Mouse (Mus musculus) limb, embryonic 12.5 days (tissue): Measurements from ENCODE around the gene Bcl10. TPM values are rescaled to one million over a fixed set of nuclear protein-coding genes. Genes with fewer than 3 reads are reported as not detected.
"Not testable (repeated sequence)": the region's sequence is repeated elsewhere in the genome, so short reads cannot be mapped to it uniquely, and the experiment has no call there.

Source experiments
- ATAC-seq: fragments of 200-750 bp; cut with Nextera tagmentation; 2 replicates; pipeline ENCODE4 v1.8.0; 2017; ENCODE audit warnings: low read depth, moderate TSS enrichment; ENCODE audit not compliant: insufficient number of reproducible peaks, insufficient read depth, low FRiP score, low TSS enrichment
- H3K27ac ChIP-seq: fragments of 300-500 bp; sonication (generic); 2 replicates; pipeline ENCODE4 v1.5.1; 2016; ENCODE audit warnings: mild to moderate bottlenecking, moderate library complexity
- H3K27me3 ChIP-seq: fragments of 300-500 bp; sonication (generic); 2 replicates; pipeline ENCODE4 v1.6.1; 2016; ENCODE audit warnings: mild to moderate bottlenecking, moderate library complexity
- H3K36me3 ChIP-seq: fragments of 300-500 bp; sonication (generic); 2 replicates; pipeline ENCODE4 v1.6.1; 2016; ENCODE audit warnings: mild to moderate bottlenecking, moderate library complexity
- H3K4me1 ChIP-seq: fragments of 300-500 bp; sonication (generic); replicated peaks from 2 replicates; pipeline ENCODE4 v1.6.1; 2016
- H3K4me2 ChIP-seq: fragments of 300-500 bp; sonication (generic); 2 replicates; pipeline ENCODE4 v1.6.1; 2016; ENCODE audit warnings: mild to moderate bottlenecking, moderate library complexity
- H3K4me3 ChIP-seq: fragments of 300-500 bp; sonication (generic); replicated peaks from 2 replicates; pipeline ENCODE4 v1.5.1; 2016; ENCODE audit warnings: mild to moderate bottlenecking
- H3K9ac ChIP-seq: fragments of 300-500 bp; sonication (generic); replicated peaks from 2 replicates; pipeline ENCODE4 v1.6.1; 2016; ENCODE audit warnings: mild to moderate bottlenecking, moderate library complexity
- H3K9me3 ChIP-seq: fragments of 300-500 bp; sonication (generic); 2 replicates; pipeline ENCODE4 v1.6.1; 2016; ENCODE audit warnings: mild to moderate bottlenecking, moderate library complexity
- WGBS: fragments of 180-500 bp; shearing (Covaris S2); methylation state at CpG from one replicate; pipeline ENCODE4 v1.1.7; 2016; 5-methylcytosine and 5-hydroxymethylcytosine counted together
- polyA plus RNA-seq: library from polyadenylated mRNA; unstranded; fragments of >200 nt; fragmentation: Nextera tagmentation; extraction: Ambion mirVana; gene quantifications from 2 replicates; pipeline ENCODE4 v1.2.1, GENCODE M21; 2016

The Bcl10 gene
- polyA plus RNA-seq, 1 experiment from 2014 or later: 54.6 TPM

DNA sequence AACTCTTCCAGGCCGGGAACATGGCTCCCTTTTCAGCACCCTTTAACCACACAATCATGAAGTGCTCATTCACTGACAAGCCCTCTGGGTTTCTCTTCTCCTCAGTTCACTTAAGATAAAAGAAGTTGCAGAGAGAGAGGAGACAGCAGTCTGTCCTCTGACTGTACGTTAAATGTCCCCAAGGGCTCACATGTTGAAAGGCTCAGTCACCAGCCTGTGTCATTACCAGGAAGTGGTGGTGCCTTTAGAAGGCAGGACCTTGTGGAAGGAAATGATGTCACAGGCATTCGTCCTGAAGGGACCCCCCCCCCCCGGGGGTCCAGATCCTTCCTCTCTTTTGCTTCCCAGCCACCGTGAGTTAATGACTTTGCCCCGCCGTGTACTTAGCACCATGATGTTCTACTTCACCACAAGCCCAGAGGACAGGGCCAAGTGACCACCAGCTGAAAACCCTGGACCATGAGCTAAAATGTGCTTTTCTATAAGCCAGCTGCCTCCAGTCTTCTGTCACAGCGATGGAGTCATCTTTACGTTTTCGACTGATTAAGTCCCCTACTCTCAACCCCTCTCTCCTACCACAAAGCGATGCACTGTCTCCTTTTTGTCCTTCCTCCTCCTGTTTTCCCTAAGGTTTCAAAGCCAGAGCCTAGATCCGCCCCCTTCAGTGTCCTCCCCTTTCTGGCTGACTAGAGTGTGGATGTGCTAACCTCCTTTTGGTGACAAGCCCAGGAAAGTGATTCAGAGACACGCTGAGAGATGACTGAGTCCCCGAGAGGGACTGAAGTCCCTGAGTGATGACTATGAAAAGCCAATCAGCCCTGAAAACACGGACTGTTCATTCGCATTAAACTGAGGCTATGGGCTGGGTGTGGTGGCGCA is 28.9 kb downstream of the Bcl10 start:
- Histone ChIP-seq H3K9me3 (no peaks in the 10 kb centered on the region), H3K36me3 (no peaks in the 10 kb centered on the region), H3K9ac (no peak overlapping the region), H3K27me3 (no peaks in the 10 kb centered on the region; the same call in 1 of the 2 replicates), H3K27ac (no peak overlapping the region), H3K4me3 (no peak overlapping the region), H3K4me2 (no peak overlapping the region), H3K4me1 (peaks cover 7% of the 10 kb centered on the region)
- ATAC-seq: no peak; the same call in 1 of the 2 replicates
- 75% methylated on average over 17 of the region's 17 CpGs for WGBS

DNA sequence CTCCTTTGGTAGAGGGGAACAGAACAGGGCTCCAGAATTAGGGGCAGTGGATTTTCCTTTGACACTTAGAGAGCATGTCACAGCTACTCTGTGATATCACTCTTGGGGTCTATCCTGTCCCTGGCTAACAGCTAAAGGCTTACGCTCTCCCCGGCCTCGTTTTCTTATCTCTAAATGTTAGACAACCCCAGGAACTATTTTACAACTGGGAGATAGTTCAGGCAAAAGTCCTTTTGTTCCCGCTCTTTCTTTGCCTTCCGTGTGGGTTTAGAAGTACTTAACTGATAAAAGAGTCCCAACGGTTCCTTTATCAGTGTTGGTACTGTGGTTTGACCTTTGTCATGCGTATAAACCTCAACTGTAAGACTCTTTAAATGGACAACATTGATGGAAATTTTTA is 30.3 kb downstream of the Bcl10 start:
- no peak overlapping the region for H3K9ac ChIP-seq
- H3K4me1 ChIP-seq: peaks cover 7% of the 10 kb centered on the region; the same call in 1 of the 2 replicates
- ATAC-seq: no peak
- H3K36me3 ChIP-seq: no peaks in the 10 kb centered on the region
- no peaks in the 10 kb centered on the region; the same call in 1 of the 2 replicates for H3K27me3 ChIP-seq
- H3K4me3 ChIP-seq: no peak overlapping the region
- no peak overlapping the region for H3K4me2 ChIP-seq
- no peak overlapping the region for H3K27ac ChIP-seq
- H3K9me3 ChIP-seq: 0 out of 2 replicates have a peak, but pooled peaks cover 2% of the 10 kb centered on the region
- WGBS: 87% methylated on average over 7 of the region's 7 CpGs

DNA sequence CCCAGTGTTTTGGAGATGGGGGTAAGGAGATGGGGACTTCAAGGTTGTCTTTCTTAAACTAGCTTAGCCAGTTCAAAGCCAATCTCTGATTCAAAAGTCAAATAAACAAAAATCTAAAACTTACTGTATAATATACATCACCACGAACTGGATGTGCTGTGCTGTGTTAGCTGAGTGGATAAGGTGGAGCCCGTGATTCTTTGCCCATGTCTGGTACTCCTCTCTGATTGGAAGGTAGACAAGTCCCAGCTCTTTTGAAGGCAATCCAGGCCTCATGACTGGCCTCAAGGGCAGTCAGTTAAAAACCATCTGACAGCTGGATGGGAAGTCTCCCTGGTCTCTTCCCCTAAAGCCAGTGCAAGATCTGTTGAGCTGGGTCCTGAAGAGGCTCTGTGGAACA is 30.8 kb downstream of the Bcl10 start:
- Histone ChIP-seq H3K4me1 (peaks cover 7% of the 10 kb centered on the region; the same call in 1 of the 2 replicates), H3K4me3 (no peak overlapping the region)
- 89% methylated on average over 2 of the region's 2 CpGs for WGBS

DNA sequence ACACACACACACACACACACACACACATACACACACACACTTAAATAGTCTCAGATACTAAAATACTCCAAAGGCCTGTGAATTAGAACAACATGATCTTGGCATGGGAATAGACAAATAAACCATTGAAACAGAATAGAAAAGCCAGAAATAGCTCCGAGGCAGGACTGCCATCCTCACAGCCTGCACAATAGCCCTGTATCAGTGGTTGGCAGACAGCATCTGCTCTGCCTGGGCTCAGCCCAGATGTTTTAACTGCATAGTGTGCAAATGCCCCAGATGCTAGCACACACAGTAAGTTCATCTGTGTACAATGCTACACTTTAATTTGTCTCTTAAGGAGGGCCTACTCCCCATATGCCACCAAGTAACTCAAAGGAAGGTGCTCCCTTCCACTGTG is 37.2 kb downstream of the Bcl10 start:
- 85% methylated on average over 1 of the region's 1 CpGs for WGBS
- H3K27me3 ChIP-seq: peaks cover 34% of the 10 kb centered on the region
- no peak overlapping the region for H3K9ac ChIP-seq
- H3K9me3 ChIP-seq: peaks cover 9% of the 10 kb centered on the region; the same call in 1 of the 2 replicates
- H3K27ac ChIP-seq: no peak overlapping the region
- H3K4me2 ChIP-seq: no peak overlapping the region
- no peaks in the 10 kb centered on the region for H3K36me3 ChIP-seq
- H3K4me1 ChIP-seq: peaks cover 26% of the 10 kb centered on the region
- H3K4me3 ChIP-seq: no peak overlapping the region
- ATAC-seq: no peak

More for the DNA sequence above, 30.8 kb downstream of the Bcl10 start:
- H3K27me3 ChIP-seq: no peaks in the 10 kb centered on the region; the same call in 1 of the 2 replicates
- H3K4me2 ChIP-seq: no peak overlapping the region
- no peak overlapping the region for H3K27ac ChIP-seq
- ATAC-seq: no peak
- peaks cover 7% of the 10 kb centered on the region; the same call in 1 of the 2 replicates for H3K9me3 ChIP-seq
- no peaks in the 10 kb centered on the region for H3K36me3 ChIP-seq
- no peak overlapping the region for H3K9ac ChIP-seq

DNA sequence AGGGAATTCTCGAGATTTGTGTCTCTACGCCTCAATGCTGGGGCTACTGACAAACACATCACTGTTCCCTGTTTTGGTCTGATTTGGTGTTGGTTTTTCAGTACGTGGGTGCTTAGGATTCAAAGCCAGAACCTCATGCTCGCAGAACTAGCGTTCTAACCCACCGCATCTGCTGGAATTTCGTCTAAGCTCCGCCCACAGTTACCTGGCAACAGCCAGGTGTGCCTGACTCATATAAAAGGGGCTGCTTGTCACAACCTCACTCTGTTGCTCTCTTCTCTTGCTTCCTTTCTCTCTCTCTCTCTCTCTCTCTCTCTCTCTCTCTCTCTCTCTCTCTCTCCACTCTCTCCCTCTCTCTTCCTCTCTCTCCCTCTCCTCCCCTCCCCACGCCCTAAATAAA is 39.8 kb downstream of the Bcl10 start:
- Histone ChIP-seq H3K9me3 (peaks cover 9% of the 10 kb centered on the region; the same call in 1 of the 2 replicates), H3K4me3 (no peak overlapping the region), H3K9ac (no peak overlapping the region), H3K36me3 (no peaks in the 10 kb centered on the region), H3K4me2 (peak overlapping the region; percentile 42), H3K27me3 (peaks cover 40% of the 10 kb centered on the region), H3K27ac (no peak overlapping the region), H3K4me1 (peaks cover 31% of the 10 kb centered on the region)
- WGBS: 10% methylated on average over 9 of the region's 9 CpGs
- no peak for ATAC-seq

DNA sequence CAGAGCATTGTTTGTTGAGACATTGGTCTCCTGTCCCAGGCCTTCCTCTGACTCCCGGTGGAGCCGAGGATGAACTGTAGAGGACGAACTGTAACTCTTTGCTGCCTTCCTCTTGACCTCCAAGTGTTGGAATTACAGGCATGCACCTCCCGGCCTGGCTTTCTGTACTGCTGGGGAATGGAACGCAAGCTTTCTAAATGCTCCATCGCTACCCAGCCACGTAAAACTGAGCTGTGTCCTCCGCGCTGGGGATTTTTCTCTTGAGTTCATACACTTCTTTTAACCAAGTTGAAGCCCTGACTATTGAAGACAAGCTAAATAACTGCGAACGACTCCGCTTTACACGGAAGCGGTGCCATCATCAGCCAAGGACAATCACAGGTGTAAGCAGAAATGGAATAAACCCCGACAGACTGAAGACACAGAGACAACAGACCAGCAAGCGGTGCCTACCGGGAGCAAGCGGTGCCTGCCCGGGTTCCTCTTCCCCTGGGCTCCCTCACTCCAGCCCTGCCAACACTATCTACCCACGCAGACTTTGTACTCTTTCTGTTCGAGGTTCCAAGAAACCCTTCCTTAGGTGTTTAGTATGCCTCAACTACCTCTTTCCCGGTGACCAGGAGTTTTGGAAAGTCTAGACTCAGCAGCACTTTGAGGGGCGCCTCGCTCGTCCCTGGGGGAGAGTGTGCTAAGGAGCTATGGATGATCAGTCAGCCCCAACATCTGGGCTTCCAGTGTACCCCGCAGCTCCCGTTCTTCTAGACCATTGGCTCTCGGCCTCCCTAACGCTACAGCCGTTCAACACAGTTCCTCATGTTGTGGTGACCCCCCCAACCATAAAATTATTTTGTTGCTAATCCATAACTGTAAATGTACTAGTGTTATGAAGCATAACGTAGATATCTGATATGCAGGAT is 40.8 kb downstream of the Bcl10 start:
- Histone ChIP-seq H3K4me1 (peaks cover 31% of the 10 kb centered on the region), H3K4me2 (peak overlapping the region; percentile 42), H3K36me3 (no peaks in the 10 kb centered on the region), H3K27me3 (peaks cover 40% of the 10 kb centered on the region), H3K9me3 (peaks cover 3% of the 10 kb centered on the region; the same call in 1 of the 2 replicates), H3K27ac (no peak overlapping the region; the same call in 1 of the 2 replicates), H3K9ac (0 out of 2 replicates have a peak overlapping the region, but pooled peaks have one; percentile 27), H3K4me3 (peak overlapping the region; percentile 6)
- ATAC-seq: no peak
- WGBS: 18% methylated on average over 31 of the region's 31 CpGs

DNA sequence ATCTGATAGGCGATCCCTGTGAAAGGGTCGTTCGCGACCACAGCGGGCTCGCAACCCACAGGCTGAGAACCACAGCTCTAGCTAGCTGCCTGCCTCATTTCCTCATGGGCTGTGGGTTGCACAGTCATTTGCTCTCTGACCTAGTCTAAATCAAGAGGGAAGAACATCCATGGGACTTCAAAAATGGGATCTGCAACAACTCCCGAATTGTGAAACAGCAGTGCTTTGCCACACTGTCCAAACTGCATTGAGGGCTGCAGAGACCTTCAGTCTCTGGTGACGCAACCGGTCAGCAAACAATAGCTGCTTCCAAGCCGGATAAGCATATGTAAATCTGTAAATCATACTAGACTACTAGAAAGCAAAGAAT is 41.4 kb downstream of the Bcl10 start:
- Histone ChIP-seq H3K4me3 (no peak overlapping the region), H3K27me3 (peaks cover 40% of the 10 kb centered on the region), H3K9me3 (no peaks in the 10 kb centered on the region), H3K27ac (peak overlapping the region; percentile 3; the same call in 1 of the 2 replicates), H3K4me1 (peaks cover 31% of the 10 kb centered on the region), H3K36me3 (no peaks in the 10 kb centered on the region), H3K4me2 (peak overlapping the region; percentile 42), H3K9ac (no peak overlapping the region)
- no peak for ATAC-seq
- WGBS: 22% methylated on average over 10 of the region's 10 CpGs

DNA sequence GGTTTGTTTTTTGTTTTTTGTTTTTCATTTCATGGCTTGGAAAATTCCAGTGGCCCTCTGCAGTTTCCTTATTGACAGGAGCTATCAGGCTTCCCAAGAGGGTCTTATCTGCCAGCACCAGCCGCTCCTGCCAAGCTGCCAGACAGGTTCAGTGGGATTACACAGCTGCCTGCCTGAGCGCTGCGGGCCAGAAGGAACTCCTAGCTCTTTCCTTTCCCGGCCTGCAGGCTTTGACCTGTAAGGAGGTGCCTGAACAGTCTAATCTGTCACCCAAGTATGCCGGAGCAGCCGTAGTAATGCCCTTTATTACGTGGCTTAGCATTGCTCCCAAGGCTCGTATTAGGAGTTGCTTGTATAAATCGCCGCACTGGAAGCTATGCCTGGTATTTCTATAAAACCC is 41.9 kb downstream of the Bcl10 start:
- peaks cover 40% of the 10 kb centered on the region for H3K27me3 ChIP-seq
- H3K4me1 ChIP-seq: peaks cover 31% of the 10 kb centered on the region
- 0 out of 2 replicates have a peak overlapping the region, but pooled peaks have one; percentile 31 for H3K9ac ChIP-seq
- H3K36me3 ChIP-seq: no peaks in the 10 kb centered on the region
- no peak overlapping the region for H3K4me3 ChIP-seq
- 0 out of 2 replicates have a peak overlapping the region, but pooled peaks have one; percentile 59 for H3K27ac ChIP-seq
- ATAC-seq: peak; percentile 86
- no peaks in the 10 kb centered on the region for H3K9me3 ChIP-seq
- peak overlapping the region; percentile 42 for H3K4me2 ChIP-seq
- 3% methylated on average over 10 of the region's 10 CpGs for WGBS

DNA sequence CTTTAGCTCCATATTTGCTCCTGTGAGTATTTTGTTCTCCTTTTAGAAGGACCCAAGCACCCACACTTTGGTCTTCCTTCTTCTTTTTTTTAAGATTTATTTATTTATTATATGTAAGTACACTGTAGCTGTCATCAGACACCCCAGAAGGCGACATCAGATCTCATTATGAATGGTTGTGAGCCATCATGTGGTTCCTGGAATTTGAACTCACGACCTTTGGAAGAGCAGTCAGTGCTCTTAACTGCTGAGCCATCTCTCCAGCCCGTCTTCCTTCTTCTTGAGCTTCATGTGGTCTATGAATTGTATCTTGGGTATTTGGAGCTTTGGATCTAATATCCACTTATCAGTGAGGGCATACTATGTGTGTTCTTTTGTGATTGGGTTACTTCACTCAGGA is 43.0 kb downstream of the Bcl10 start:
- not testable (repeated sequence) for H3K4me3 ChIP-seq, ATAC-seq, H3K27ac ChIP-seq, H3K9ac ChIP-seq, H3K36me3 ChIP-seq, H3K9me3 ChIP-seq, H3K4me2 ChIP-seq
- WGBS: 73% methylated on average over 3 of the region's 3 CpGs
- peaks cover 40% of the 10 kb centered on the region for H3K27me3 ChIP-seq
- H3K4me1 ChIP-seq: peaks cover 31% of the 10 kb centered on the region

DNA sequence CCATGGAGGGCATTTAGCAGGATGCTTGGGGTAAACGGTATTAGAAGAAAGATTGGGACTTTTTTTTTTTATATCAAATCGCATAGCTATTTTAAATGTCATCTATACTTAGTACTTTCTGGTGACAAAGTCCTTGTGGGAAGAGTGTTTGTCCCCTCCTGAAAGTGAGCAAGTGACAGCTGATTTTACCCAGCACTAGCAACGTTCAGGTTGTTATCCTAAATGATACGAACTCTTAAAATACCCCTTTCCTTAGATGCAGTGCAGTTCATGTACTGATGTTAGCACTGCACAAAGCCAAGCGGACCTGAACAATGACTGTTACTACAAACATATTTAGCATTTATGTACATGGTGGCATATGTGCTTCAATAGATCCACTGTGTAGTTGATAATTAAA is 44.2 kb downstream of the Bcl10 start:
- H3K4me2 ChIP-seq: no peak overlapping the region
- H3K27ac ChIP-seq: no peak overlapping the region
- no peaks in the 10 kb centered on the region for H3K36me3 ChIP-seq
- WGBS: 85% methylated on average over 5 of the region's 5 CpGs
- H3K9me3 ChIP-seq: no peaks in the 10 kb centered on the region
- no peak for ATAC-seq
- no peak overlapping the region for H3K4me3 ChIP-seq
- no peak overlapping the region for H3K9ac ChIP-seq
- H3K27me3 ChIP-seq: peaks cover 33% of the 10 kb centered on the region
- peaks cover 31% of the 10 kb centered on the region for H3K4me1 ChIP-seq
